In genomic region chr15:102510110-102510509, GRCm38 (mm10) we compare ENCODE assay signal across 8 mouse cellular contexts. TPM values are rescaled to one million over a fixed set of nuclear protein-coding genes. Genes with fewer than 3 reads are reported as not detected.
DNase-seq lines count a peak whose midpoint lies in the region; ATAC-seq and TF ChIP-seq lines count a peak whose summit lies in the region.

No protein-coding gene starts in this region.

- H3K79me2 ChIP-seq in MEL (ENCODE audit: control insufficient read depth, insufficient read depth, low read length, poor library complexity) = no peaks in the 10 kb centered on the region

- peak overlapping the region; percentile 50 for H3K9ac ChIP-seq in MEL (ENCODE audit: control insufficient read depth, low read depth, low read length, poor library complexity, severe bottlenecking)
- H3K9ac ChIP-seq in embryonic facial prominence, embryonic 14.5 days (ENCODE audit: low read depth, low read length) = peak overlapping the region; percentile 70
- peak overlapping the region; percentile 60 for H3K9ac ChIP-seq in limb, embryonic 11.5 days (ENCODE audit: low read length)

- peaks cover 3% of the 10 kb centered on the region; the same call in 1 of the 2 replicates for H3K4me1 ChIP-seq in kidney, adult 2 months (ENCODE audit: control insufficient read depth, insufficient read depth, low read length)
- peaks cover 7 to 24% of the 10 kb centered on the region in 2 experiments for H3K4me1 ChIP-seq in MEL (ENCODE audit: control insufficient read depth in 1 of 2, insufficient read depth in 2 of 2, low read length in 2 of 2)
- peaks cover 18% of the 10 kb centered on the region for H3K4me1 ChIP-seq in embryonic facial prominence, embryonic 14.5 days (ENCODE audit: control insufficient read depth, insufficient read depth, low read length)
- peaks cover 28% of the 10 kb centered on the region for H3K4me1 ChIP-seq in limb, embryonic 11.5 days (ENCODE audit: control insufficient read depth, insufficient read depth, low read length)
- H3K4me1 ChIP-seq in olfactory bulb, adult 2 months (ENCODE audit: control insufficient read depth, insufficient read depth, low read length) = peaks cover 23% of the 10 kb centered on the region

- DNase-seq in kidney, adult 2 months = no peak
- no peak for DNase-seq in kidney, postnatal 36 days
- DNase-seq in MEL (ENCODE audit: low read depth, low spot score) = no peak
- DNase-seq in embryonic facial prominence, embryonic 14.5 days (ENCODE audit: low spot score) = peak; percentile 53
- no peak for DNase-seq in limb, embryonic 11.5 days (ENCODE audit: low spot score)
- DNase-seq in ovary, postnatal 36 days (ENCODE audit: low spot score) = no peak
- no peak for DNase-seq in T-cell, adult 2 months (ENCODE audit: low spot score)

- peak overlapping the region; percentile 10; the same call in 1 of the 2 replicates for H3K27ac ChIP-seq in kidney, adult 2 months (ENCODE audit: insufficient read depth, low read depth, low read length)
- H3K27ac ChIP-seq in MEL (ENCODE audit: control insufficient read depth, low read depth, low read length) = no peak overlapping the region
- peak overlapping the region; percentile 89 for H3K27ac ChIP-seq in embryonic facial prominence, embryonic 14.5 days (replicated peaks; ENCODE audit: low read depth, low read length)
- H3K27ac ChIP-seq in limb, embryonic 11.5 days (replicated peaks; ENCODE audit: low read depth, low read length) = peak overlapping the region; percentile 24; the same call in 1 of the 2 replicates
- H3K27ac ChIP-seq in olfactory bulb, adult 2 months (ENCODE audit: insufficient read depth, low read depth, low read length) = peak overlapping the region; percentile 74

- H3K4me3 ChIP-seq in kidney, adult 2 months (ENCODE audit: insufficient read depth, low read depth, low read length) = peak overlapping the region; percentile 78
- peak overlapping the region; percentile 38 to 57 for H3K4me3 ChIP-seq in MEL (ENCODE audit: control insufficient read depth in 1 of 2, insufficient read depth in 1 of 2, low read depth in 2 of 2, low read length in 2 of 2)
- H3K4me3 ChIP-seq in embryonic facial prominence, embryonic 14.5 days (ENCODE audit: low read depth, low read length) = peak overlapping the region; percentile 68
- peak overlapping the region; percentile 60 for H3K4me3 ChIP-seq in limb, embryonic 11.5 days (ENCODE audit: low read depth, low read length)
- peak overlapping the region; percentile 67 for H3K4me3 ChIP-seq in olfactory bulb, adult 2 months (ENCODE audit: insufficient read depth, low read depth, low read length)

- no peak for TF ChIP-seq EP300 in MEL (IDR thresholded peaks at IDR 0.05; ENCODE audit: low read depth in 1 of 2, low read length in 2 of 2)

- H3K9me3 ChIP-seq in MEL (replicated peaks; ENCODE audit: insufficient read depth, low read length) = no peaks in the 10 kb centered on the region
- no peaks in the 10 kb centered on the region for H3K9me3 ChIP-seq in embryonic facial prominence, embryonic 14.5 days (ENCODE audit: control insufficient read depth, low read length)
- no peaks in the 10 kb centered on the region for H3K9me3 ChIP-seq in limb, embryonic 11.5 days (ENCODE audit: control insufficient read depth, low read length)

- H3K4me2 ChIP-seq in embryonic facial prominence, embryonic 14.5 days (ENCODE audit: low read depth, low read length) = peak overlapping the region; percentile 86
- peak overlapping the region; percentile 92 for H3K4me2 ChIP-seq in limb, embryonic 11.5 days (ENCODE audit: low read depth, severe bottlenecking)

- TF ChIP-seq POLR2A in kidney, adult 2 months (IDR thresholded peaks at IDR 0.05; ENCODE audit: low read depth, low read length) = no peak
- TF ChIP-seq POLR2A in MEL (IDR thresholded peaks at IDR 0.05; ENCODE audit: control insufficient read depth in 1 of 2, insufficient read depth in 1 of 2, low read depth in 1 of 2, low read length in 2 of 2, poor library complexity in 1 of 2) = no peak
- TF ChIP-seq POLR2A in olfactory bulb, adult 2 months (IDR thresholded peaks at IDR 0.05; ENCODE audit: insufficient read depth, low read depth, low read length) = no peak

- WGBS in kidney, adult 2 months = 13% methylated on average over 9 of the region's 9 CpGs
- 5% methylated on average over 9 of the region's 9 CpGs for WGBS in embryonic facial prominence, embryonic 14.5 days
- WGBS in limb, embryonic 11.5 days = 7% methylated on average over 9 of the region's 9 CpGs
- WGBS in olfactory bulb, adult 2 months = 2% methylated on average over 9 of the region's 9 CpGs

- TF ChIP-seq CTCF in kidney, adult 2 months (conservative IDR thresholded peaks at IDR 0.05; ENCODE audit: insufficient read depth, insufficient read length, low read depth, low read length) = no peak
- no peak for TF ChIP-seq CTCF in MEL (IDR thresholded peaks at IDR 0.05 in 2 of 3, conservative IDR thresholded peaks at IDR 0.05 in 1 of 3; ENCODE audit: control insufficient read depth in 1 of 3, insufficient read depth in 1 of 3, low read depth in 2 of 3, low read length in 3 of 3, poor library complexity in 1 of 3, severe bottlenecking in 1 of 3)
- TF ChIP-seq CTCF in olfactory bulb, adult 2 months (IDR thresholded peaks at IDR 0.05; ENCODE audit: insufficient read depth, low read depth, low read length) = no peak

- no peaks in the 10 kb centered on the region for H3K27me3 ChIP-seq in kidney, adult 2 months (replicated peaks; ENCODE audit: control insufficient read depth, insufficient read depth, low read length)
- no peaks in the 10 kb centered on the region for H3K27me3 ChIP-seq in MEL (ENCODE audit: control insufficient read depth in 1 of 2, insufficient read depth in 2 of 2, low read length in 2 of 2)
- H3K27me3 ChIP-seq in embryonic facial prominence, embryonic 14.5 days (replicated peaks; ENCODE audit: control insufficient read depth, insufficient read depth, low read length) = no peaks in the 10 kb centered on the region
- no peaks in the 10 kb centered on the region for H3K27me3 ChIP-seq in limb, embryonic 11.5 days (ENCODE audit: control insufficient read depth, insufficient read depth, low read length)

- TF ChIP-seq RAD21 in MEL (IDR thresholded peaks at IDR 0.05; ENCODE audit: low read depth, low read length) = no peak

- ATAC-seq in embryonic facial prominence, embryonic 14.5 days (ENCODE audit: low read depth) = peak; percentile 64
- peak; percentile 18; the same call in 1 of the 2 replicates for ATAC-seq in limb, embryonic 11.5 days (ENCODE audit: insufficient number of reproducible peaks, low FRiP score, low TSS enrichment, low read depth)

- H3K36me3 ChIP-seq in kidney, adult 2 months (ENCODE audit: control insufficient read depth, insufficient read depth, low read length) = no peaks in the 10 kb centered on the region
- H3K36me3 ChIP-seq in MEL (ENCODE audit: control insufficient read depth in 1 of 2, insufficient read depth in 2 of 2, low read length in 2 of 2) = peaks cover 0 to 12% of the 10 kb centered on the region in 2 experiments; a peak in 2 of 4 replicates
- peaks cover 14% of the 10 kb centered on the region; the same call in 1 of the 2 replicates for H3K36me3 ChIP-seq in embryonic facial prominence, embryonic 14.5 days (ENCODE audit: control insufficient read depth, insufficient read depth, low read length)
- H3K36me3 ChIP-seq in limb, embryonic 11.5 days (ENCODE audit: control insufficient read depth, insufficient read depth, low read length) = no peaks in the 10 kb centered on the region

RNA-seq across cellular contexts. Expression of gene Gm10337, which starts 6.6 kb away (rescaled TPM):
- polyA plus RNA-seq in kidney, adult 2 months (2012; rRNA removed) = not detected in 2 replicates
- total RNA-seq in MEL (2012; rRNA removed) = not detected in 2 replicates
- not detected for polyA plus RNA-seq in MEL (2012; ENCODE audit: insufficient read depth in 1 of 2, insufficient read length in 2 of 2, low read depth in 1 of 2, low replicate concordance in 2 of 2, missing spikeins in 1 of 2)
- polyA plus RNA-seq in embryonic facial prominence, embryonic 14.5 days (2014; fragmentation: Nextera tagmentation; extraction: Ambion mirVana) = 3.2 and 5.2 TPM in 2 replicates
- 6.1 TPM in 1 of 2 replicates, not detected in the other for polyA plus RNA-seq in limb, embryonic 11.5 days (2014; fragmentation: Nextera tagmentation; extraction: Ambion mirVana)
- not detected in 2 replicates for polyA plus RNA-seq in olfactory bulb, adult 2 months (2012; ENCODE audit: insufficient read depth, insufficient read length, low replicate concordance, missing spikeins)

RNA-seq across cellular contexts. Expression of gene Map3k12, which starts 6.8 kb away (rescaled TPM):
- 7.7 and 9.0 TPM in 2 replicates for polyA plus RNA-seq in kidney, adult 2 months (2012; rRNA removed)
- 1.7 and 2.0 TPM in 2 replicates for total RNA-seq in MEL (2012; rRNA removed)
- polyA plus RNA-seq in MEL (2012; ENCODE audit: insufficient read depth in 1 of 2, insufficient read length in 2 of 2, low read depth in 1 of 2, low replicate concordance in 2 of 2, missing spikeins in 1 of 2) = 1 to 10 TPM in 1 of 2 experiments, not detected in 1; 2.8 TPM
- 13.0 and 15.8 TPM in 2 replicates for polyA plus RNA-seq in embryonic facial prominence, embryonic 14.5 days (2014; fragmentation: Nextera tagmentation; extraction: Ambion mirVana)
- 14.3 and 18.2 TPM in 2 replicates for polyA plus RNA-seq in limb, embryonic 11.5 days (2014; fragmentation: Nextera tagmentation; extraction: Ambion mirVana)
- polyA plus RNA-seq in olfactory bulb, adult 2 months (2012; ENCODE audit: insufficient read depth, insufficient read length, low replicate concordance, missing spikeins) = not detected in 2 replicates

RNA-seq across cellular contexts. Expression of gene Tarbp2, which starts 7.9 kb away (rescaled TPM):
- 54.9 and 62.1 TPM in 2 replicates for polyA plus RNA-seq in kidney, adult 2 months (2012; rRNA removed)
- total RNA-seq in MEL (2012; rRNA removed) = 135 and 155 TPM in 2 replicates
- 100 to 1,000 TPM in 1 of 2 experiments, not detected in 1; 182 TPM for polyA plus RNA-seq in MEL (2012; ENCODE audit: insufficient read depth in 1 of 2, insufficient read length in 2 of 2, low read depth in 1 of 2, low replicate concordance in 2 of 2, missing spikeins in 1 of 2)
- 68.5 and 79.0 TPM in 2 replicates for polyA plus RNA-seq in embryonic facial prominence, embryonic 14.5 days (2014; fragmentation: Nextera tagmentation; extraction: Ambion mirVana)
- polyA plus RNA-seq in limb, embryonic 11.5 days (2014; fragmentation: Nextera tagmentation; extraction: Ambion mirVana) = 109 and 110 TPM in 2 replicates
- polyA plus RNA-seq in olfactory bulb, adult 2 months (2012; ENCODE audit: insufficient read depth, insufficient read length, low replicate concordance, missing spikeins) = not detected in 2 replicates

RNA-seq across cellular contexts. Expression of gene Npff, which starts 14.6 kb away (rescaled TPM):
- polyA plus RNA-seq in kidney, adult 2 months (2012; rRNA removed) = 3.4 and 5.6 TPM in 2 replicates
- 0.85 and 1.8 TPM in 2 replicates for total RNA-seq in MEL (2012; rRNA removed)
- 1 to 10 TPM in 1 of 2 experiments, not detected in 1; 5.5 TPM for polyA plus RNA-seq in MEL (2012; ENCODE audit: insufficient read depth in 1 of 2, insufficient read length in 2 of 2, low read depth in 1 of 2, low replicate concordance in 2 of 2, missing spikeins in 1 of 2)
- 2.0 and 2.2 TPM in 2 replicates for polyA plus RNA-seq in embryonic facial prominence, embryonic 14.5 days (2014; fragmentation: Nextera tagmentation; extraction: Ambion mirVana)
- polyA plus RNA-seq in limb, embryonic 11.5 days (2014; fragmentation: Nextera tagmentation; extraction: Ambion mirVana) = 1.6 and 2.2 TPM in 2 replicates
- not detected in 2 replicates for polyA plus RNA-seq in olfactory bulb, adult 2 months (2012; ENCODE audit: insufficient read depth, insufficient read length, low replicate concordance, missing spikeins)

RNA-seq across cellular contexts. Expression of gene Pcbp2, which starts 39.8 kb away (rescaled TPM):
- 572 and 616 TPM in 2 replicates for polyA plus RNA-seq in kidney, adult 2 months (2012; rRNA removed)
- total RNA-seq in MEL (2012; rRNA removed) = 359 and 427 TPM in 2 replicates
- polyA plus RNA-seq in MEL (2012; ENCODE audit: insufficient read depth in 1 of 2, insufficient read length in 2 of 2, low read depth in 1 of 2, low replicate concordance in 2 of 2, missing spikeins in 1 of 2) = 1,000 to 10,000 TPM in 1 of 2 experiments, 100 to 1,000 TPM in 1; 977 to 2,091 TPM
- 276 and 279 TPM in 2 replicates for polyA plus RNA-seq in embryonic facial prominence, embryonic 14.5 days (2014; fragmentation: Nextera tagmentation; extraction: Ambion mirVana)
- 284 and 287 TPM in 2 replicates for polyA plus RNA-seq in limb, embryonic 11.5 days (2014; fragmentation: Nextera tagmentation; extraction: Ambion mirVana)
- polyA plus RNA-seq in olfactory bulb, adult 2 months (2012; ENCODE audit: insufficient read depth, insufficient read length, low replicate concordance, missing spikeins) = 834 and 975 TPM in 2 replicates
